Mouse (Mus musculus): ENCODE data around the gene Ppm1b. TPM values are rescaled to one million over a fixed set of nuclear protein-coding genes. Genes with fewer than 3 reads are reported as not detected.

The Ppm1b gene
- polyA plus RNA-seq, 1 experiment, result 28.5 TPM

DNA sequence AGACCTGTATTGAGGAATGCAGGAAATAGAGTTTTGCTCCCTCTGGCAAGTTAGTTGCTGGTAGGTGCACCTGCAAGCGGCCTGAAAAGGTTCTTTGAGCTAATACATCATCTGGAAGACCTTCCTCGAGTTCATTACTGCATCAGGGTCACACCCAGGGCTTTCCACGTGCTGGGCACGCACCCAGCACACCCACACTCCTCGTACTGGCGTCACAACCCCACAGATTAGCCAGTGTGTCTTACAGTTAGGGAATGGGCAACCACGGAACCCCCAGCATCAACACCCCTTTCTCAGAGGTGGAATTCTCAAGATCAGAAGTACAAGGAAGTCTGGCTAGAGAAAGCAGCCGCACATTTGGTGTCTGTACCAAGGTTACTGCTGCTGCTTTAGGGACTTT, 67.7 kb downstream of the Ppm1b start:
- no peak for DNase-seq (ENCODE audit: low read depth)

DNA sequence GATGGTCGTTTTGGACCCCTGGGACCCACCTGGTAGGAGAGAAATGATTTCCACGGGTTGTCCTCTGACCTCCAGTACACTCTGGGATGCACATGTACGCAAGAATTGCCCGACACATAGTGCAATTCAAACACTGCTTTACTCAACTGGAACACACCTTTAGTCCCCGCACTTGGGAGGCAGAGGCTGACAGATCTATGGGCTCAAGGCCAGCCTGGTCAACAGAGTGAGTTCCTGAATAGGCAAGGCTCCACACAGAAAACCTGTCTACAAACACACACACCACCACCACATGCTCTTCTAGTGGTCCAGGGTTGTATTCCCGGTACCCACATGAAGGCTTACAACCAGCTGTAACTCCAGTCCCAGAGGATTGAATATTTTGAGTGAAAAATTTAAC, 68.6 kb downstream of the Ppm1b start:
- no peak for DNase-seq (ENCODE audit: low read depth)

DNA sequence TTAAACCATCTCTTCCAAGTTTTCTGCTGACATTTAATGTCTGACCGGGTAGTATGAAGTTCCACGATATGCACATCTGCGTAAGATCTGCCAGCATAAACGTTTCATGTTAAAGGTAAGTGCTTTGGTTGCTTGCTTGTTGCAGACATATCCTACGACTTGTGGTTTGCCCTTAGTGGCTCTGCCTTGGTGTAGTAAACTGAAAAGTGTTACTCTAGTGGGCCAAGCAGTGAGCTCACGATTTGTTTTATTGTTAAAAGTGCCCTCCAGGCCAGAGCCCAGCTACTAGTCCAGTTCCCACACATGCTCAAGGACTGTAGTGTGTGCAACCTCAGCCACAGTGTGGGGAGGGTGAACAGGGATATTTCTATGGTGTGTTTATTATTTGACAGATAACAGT, 69.9 kb downstream of the Ppm1b start:
- DNase-seq (ENCODE audit: low read depth), result no peak

DNA sequence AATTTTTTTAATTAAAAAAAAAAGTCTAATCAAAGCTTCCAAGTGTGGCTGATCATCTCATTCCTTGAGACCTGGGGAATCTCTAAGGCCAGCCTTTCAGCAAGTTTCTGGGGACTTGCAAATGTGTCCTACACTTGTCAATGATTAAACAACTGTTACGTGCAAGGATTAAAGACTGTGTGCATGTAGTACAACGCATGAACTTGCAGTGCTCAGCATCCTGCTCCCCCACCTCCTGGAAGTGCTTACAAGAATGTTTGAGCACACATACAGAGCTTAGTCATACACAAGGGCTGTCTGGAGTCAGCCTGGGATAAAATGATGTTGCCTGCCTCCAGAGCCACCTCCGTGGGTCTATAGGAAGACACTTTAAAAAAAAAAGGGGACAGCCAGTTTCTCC, 70.7 kb downstream of the Ppm1b start:
- DNase-seq (ENCODE audit: low read depth), result no peak

DNA sequence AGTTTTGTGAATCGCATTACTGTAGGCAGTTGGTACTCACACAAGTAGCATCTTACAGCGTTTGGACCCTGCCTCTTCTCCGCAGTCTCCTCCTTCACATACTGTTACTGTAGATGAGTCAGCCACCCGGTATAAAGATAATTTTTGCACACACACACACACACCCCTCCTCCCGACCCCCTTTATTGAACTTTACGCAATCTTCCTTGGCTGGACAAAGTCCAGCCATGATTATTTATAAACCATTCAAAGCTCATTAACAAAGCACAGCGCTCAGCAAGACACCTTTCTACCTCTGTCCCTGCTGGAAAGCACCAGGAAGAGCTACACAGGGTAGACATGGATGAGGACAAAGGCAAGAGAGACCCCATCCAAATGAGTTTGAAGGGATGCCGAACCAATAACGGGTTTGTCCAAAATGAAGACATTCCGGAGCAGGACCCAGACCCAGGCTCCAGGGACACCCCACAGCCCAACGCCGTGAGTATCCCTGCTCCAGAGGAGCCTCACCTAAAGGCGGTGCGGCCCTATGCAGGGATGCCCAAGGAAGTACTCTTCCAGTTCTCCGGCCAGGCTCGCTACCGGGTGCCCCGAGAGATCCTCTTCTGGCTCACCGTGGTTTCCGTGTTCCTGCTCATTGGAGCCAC, 71.7 kb downstream of the Ppm1b start, which contains the start of gene Slc3a1:
Gene Slc3a1 (plus strand): TSS at position 284 of the 647 bp plus-strand sequence.
- no peak for DNase-seq (ENCODE audit: low read depth)

DNA sequence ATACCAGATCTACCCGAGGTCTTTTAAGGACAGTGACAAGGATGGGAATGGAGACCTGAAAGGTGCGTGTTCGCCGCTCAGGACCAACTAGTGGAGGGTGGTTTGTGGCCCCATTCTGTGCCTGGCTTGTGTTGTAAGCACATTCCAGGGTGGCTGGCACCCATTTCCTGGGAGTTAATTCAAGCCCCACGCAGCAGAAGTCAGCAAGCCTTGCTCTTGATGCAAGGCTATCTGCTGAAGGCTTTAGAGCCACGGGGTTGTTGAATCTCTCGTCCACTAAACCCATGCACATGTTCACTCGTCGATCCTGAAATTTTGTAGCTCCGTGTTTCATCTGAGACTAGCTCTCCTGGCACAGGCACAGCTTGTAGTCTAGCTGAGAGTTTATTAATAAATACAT, 72.3 kb downstream of the Ppm1b start:
- DNase-seq (ENCODE audit: low read depth), result no peak

DNA sequence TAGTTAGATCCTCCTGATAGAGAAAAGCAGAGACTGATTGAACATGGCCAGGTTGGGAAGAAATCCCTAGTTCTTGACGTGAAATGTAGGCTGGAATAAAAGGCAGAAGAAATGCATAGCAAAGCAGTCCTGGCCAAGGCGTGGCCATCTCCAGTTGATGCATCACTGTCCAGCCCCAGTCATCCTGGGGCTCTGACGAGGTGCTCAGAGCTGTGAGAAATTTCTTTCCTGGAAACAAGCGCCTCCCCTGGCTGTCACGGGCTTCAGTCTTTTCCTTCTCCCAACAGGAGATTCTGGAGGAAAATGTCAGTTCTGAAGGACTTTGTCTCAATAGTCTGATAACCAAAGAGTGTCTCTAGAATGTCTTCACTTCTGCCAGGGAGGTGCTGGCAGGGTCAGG, 74.1 kb downstream of the Ppm1b start:
- no peak for DNase-seq (ENCODE audit: low read depth)

DNA sequence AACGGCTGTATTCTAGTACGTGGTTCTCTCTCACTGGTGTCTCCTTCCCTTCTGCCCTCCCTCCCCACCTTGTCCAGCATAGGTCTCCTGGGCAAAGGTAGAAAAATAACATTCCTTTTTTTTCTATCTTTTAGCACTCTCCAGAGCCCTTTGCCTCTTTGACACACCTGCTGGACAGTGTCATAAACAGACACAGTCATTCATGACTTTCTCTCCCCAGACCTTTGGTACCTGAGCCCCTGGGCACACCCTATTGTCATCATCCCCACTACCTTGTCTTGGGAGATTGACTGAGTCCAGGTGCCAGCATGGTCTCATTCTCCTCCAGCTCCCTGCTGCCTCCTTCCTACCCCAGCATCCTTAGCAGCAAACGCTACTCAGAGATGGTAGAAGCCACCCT, 76.5 kb downstream of the Ppm1b start:
- DNase-seq (ENCODE audit: low read depth), result no peak

DNA sequence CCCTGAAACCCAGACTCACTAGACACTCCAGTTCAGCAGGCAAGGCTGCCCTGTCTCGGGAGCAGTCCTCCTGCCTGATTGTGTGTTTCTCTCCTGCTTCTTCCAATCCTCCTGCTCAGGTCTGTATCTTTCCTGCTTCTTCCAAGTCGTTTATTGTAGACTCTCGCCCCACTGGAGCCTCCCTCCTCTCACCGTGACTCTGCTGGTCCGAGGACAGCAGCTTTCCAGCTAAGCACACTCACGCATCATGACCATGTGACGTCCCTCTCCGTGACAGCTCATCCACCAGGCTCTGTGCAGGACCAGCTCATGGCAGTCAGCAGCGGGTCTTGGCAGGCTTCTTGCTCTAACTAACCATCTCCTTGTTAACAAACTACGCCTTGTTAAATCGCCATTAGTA, 77.5 kb downstream of the Ppm1b start:
- no peak for DNase-seq (ENCODE audit: low read depth)

DNA sequence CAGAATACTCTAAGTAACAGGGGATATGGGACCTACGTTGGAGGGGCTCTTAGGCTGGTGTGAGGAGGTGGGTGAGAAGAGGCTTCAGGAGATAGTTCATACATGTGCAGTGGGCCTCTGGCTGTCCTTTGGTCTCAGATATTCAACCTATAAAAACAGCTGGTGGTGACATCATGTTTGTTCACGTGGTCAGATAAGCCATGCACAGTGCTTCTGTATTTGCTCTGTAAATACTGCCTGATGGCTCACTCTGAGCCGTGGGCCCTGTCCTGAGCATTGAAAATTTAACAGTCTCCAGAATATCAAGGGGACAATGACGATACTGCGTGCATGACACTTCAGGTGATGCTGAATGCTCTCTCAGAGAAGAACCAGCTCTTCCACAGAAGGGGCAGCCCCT, 81.3 kb downstream of the Ppm1b start:
- no peak for DNase-seq (ENCODE audit: low read depth)

DNA sequence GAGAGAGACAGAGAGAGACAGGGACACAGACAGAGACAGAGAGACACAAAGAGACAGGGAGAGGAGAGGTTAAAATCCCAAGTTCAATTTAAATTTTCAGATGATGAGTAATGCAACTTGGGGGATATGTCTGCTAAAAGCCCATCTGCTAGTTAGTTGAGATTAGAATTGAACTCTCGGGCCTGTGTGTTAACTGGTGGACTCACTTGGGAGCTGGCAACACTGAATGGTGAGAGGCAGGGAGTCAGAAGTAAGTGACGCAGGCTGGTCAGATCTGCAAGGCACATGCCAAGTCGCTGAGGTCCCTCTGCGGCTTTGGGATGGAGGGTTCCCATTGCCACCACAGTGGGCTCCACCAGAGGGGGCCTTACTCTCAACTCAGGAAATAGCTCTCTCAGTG, 81.8 kb downstream of the Ppm1b start:
- no peak for DNase-seq (ENCODE audit: low read depth)

DNA sequence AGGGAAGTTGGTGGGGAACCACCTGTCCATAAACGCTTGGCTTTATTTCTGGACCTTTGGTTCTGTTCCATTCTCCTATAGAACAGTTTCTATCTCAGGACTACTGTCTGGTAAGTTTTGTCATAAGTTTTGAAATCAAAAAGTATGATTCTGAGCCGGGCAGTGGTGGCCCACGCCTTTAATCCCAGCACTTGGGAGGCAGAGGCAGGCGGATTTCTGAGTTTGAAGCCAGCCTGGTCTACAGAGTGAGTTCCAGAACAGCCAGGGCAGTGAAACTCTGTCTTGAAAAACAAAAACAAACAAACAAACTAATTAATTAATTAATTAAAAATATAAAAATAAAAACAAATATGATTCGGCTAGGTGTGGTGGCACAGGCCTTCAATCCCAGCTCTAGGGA, 82.2 kb downstream of the Ppm1b start:
- no peak for DNase-seq (ENCODE audit: low read depth)

DNA sequence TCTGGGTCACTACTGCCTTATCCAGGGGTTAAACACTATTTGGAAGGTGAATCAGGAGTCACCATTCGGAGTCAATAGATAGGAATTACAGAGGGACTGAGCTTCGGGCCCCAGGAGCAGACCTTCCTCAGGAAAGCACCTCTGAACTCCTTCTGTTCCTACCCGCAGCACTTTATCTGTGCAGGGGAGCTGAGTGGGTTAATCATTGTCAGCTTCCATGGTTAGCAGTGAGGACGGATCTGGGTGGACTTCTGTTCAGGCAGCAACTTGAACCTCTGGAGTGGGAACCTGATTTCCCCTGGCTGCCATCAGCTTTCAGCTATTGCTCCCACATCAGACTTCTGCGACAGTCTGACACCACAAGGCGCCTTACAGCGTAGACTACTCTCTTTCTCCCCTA, 84.4 kb downstream of the Ppm1b start:
- DNase-seq (ENCODE audit: low read depth), result no peak

DNA sequence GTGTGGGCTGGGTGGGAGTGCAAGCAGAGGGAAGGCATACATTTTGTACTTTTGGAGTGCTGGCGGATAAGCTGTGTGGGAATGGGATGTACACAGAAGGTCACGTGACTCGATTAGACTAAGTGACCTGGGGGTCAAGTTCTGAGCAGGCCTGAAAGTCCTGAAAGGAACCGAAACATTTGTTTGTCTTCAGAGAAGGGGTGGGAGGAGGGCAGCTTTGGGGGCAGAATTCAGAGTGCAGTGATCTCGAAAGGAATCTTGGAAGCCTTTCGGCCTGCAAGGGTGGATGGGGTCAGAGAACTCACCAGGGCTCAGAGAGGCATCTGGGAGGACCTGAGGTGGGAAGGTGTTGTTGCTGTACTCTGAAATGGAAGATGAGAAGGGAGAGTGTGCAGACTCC, 85.9 kb downstream of the Ppm1b start:
- DNase-seq (ENCODE audit: low read depth), result no peak

DNA sequence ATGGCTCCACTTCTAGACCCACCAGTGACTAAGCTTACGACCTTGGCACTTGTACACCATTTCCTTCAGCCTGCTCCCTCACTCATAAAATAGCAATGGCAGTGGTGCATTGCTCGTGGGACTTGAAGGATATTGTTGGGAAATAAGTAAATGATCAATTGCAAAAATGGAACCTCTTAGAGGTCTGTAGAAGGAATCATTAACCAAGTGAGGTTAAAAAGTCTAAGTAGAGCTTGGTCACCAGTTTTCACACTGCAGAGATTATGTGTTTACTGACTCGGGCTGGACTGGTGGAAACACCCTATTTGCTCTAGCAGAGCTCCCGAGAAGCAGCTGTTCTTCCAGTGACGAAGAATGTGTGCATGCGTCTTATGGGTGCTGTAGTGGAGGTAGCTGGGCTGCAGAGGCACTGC, 86.9 kb downstream of the Ppm1b start:
- DNase-seq (ENCODE audit: low read depth), result no peak

DNA sequence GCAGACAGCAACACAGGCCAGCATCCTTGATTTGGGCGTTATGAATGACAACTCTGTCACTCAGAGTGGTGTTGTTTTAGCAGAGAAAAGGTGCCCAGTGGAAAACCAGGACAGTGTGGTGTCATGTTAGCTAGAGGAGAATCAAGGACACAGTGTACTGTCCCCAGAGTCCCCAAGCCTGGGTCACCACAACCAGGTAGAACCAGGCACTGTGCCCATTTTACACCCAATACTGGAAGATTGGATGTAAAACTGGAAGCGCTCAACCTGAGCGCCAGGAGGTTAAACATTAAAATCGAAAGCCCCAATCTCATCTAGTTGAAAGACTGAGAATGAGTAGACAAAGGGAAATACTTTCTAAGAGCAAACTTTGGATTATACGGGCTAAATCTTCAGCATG, 87.9 kb downstream of the Ppm1b start:
- no peak for DNase-seq (ENCODE audit: low read depth)

DNA sequence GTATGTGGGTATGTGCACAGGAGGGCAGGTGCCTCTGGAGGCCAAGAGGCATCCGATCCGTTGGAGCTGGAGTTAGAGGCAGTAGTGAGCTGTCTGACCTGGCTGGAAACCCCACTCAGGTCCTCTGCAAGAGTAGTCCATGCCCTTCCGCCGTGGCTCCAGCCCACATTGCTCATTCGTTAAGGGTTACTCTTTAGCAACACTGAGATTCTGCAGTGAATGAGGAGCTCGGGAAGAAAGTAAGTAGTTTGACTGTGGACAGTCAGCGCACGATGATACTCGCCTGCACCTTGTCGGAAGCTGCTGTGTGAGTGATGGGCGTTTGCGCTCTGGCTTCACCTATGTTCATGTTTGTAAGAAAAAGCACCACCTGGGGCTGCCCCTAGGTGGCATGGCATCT, 88.6 kb downstream of the Ppm1b start:
- DNase-seq (ENCODE audit: low read depth), result no peak

DNA sequence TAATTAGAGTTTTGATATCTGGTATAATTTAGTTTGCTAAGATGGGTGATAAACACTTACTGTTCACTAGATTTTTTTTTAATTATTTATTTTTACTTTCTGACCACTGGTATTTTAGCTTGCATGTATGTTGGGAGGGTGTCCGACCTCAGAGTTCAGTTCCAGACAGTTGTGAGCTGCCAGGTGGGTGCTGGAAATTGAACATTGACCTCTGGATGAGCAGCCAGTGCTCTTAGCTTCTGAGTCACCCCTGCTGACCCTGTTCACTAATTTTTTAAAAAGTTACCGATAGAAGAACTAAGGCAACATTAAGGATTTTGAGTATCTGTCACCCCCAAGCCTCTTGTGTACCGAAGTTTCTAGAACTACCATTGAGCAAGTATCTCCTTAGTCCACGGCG, 91.8 kb downstream of the Ppm1b start:
- no peak for DNase-seq (ENCODE audit: low read depth)

DNA sequence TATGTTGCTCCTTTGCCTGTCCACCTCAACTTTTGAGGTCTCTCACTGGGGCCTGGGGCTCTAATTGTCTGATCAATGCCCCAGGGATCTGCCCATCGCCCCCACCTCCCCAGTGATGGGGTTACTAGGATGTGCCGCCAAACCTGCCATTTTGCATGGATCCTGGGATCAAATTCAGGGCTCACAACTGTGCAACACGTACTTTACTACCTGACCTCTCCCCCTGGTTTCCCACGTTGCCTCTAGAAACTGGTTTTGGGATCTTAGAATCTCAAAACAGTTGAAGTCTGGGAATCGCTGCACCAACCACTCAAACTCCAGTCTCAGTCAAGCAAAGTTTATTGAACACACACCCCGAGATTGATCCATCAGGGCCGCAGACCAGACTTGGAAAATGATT, 101.7 kb downstream of the Ppm1b start:
- DNase-seq (ENCODE audit: low read depth), result no peak

DNA sequence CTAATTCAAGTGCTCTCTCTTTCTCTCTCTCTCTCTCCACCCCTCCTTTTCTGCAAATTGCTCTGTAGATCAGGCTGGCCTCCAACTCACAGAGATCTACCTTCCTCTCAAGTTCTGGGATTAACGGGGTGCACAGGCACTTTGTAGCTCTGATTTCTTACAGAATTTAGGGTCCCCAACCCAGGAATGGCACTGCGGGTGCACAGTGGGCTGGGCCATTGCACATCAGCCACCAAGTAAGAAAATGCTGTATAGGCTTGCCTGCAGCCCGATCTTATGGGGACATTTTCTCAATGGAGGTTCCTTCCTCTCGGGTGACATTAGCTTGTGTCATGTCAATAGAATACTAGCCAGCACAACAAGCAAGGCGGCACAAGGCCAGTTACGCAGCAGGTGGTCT, 102.6 kb downstream of the Ppm1b start:
- no peak for DNase-seq (ENCODE audit: low read depth)

DNA sequence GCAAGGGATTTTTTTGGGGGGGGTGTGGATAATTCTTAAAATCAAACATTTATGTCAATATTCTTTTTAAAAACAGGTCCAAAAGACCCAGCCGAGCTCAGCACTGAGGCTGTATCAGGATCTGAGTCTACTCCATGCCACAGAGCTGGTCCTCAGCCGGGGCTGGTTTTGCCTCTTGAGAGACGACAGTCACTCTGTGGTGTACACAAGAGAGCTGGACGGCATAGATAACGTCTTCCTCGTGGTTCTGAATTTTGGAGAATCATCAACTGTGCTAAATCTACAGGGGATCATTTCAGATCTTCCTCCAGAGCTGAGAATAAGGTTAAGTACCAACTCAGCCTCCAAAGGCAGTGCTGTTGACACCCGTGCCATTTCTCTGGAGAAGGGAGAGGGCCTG, 107.0 kb downstream of the Ppm1b start:
- no peak for DNase-seq (ENCODE audit: low read depth)

DNA sequence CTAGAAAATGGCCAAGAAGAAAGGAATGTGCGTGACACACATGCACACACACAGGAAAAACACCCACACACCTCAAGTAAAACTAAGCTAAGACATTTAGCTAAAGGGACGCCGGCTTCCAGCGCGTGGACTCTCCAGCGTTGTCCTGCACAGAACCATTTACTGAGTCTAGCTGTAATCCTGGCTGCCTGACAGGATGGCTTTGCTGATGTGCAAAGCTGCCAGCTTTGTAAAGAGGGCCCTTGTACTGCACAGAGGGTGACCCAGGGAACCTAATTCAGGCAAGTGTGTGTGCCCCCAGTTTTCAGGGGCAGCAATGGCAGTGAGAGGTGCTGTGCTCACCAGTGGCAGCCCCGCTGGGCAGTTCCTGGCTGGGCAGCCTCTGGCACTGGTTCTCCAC, 110.8 kb downstream of the Ppm1b start:
- no peak for DNase-seq (ENCODE audit: low read depth)

DNA sequence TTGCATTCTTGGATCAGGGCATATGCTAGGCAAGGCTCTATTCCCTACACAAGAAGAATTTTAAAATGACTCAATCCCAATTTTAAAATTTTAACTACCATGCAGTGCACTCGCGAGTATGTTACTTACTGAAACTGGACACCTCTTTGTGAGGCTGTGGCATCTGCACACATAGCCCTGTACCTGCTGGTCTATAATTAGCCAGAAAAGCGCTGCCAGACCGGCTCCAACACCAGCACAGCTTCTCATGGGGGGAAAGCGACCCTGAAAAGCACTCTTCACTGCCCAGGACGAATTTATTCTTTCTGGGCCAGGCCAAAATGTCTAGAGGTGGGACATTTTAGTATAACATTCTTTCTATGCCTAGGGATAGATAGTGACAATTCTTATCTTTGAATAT, 114.1 kb downstream of the Ppm1b start:
- DNase-seq (ENCODE audit: low read depth), result no peak

DNA sequence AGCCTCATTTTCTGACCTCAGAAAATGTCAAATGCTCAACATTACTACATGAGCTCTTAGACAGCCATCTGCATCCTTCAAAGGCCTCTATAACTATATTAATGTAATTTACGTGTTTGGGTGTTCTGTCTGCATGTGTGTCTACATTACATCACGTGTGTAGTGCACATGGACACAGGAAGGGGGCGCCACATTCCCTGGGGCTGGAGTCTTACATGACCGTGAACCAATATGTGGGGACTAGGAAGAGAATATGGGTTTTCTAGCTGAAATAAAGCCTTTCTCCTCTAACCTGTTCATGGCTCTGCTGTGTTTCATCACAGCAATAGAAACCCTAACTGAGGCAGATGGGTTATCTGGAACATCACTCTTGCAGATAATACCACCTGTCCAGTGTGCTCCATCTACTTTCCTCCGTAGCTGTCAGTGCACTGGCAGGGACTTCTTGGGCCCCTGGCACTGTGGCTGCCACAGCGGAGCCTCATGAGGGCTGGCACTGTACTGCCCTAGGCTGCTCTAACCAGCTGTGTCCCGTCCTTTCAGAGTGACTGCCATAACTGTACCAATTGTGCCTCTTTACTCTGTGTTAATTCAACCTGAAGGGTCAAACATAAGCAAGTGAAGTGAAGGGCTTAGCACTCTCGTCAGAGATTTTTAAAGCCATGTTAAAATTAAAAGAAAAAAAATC, 114.7 kb downstream of the Ppm1b start:
- DNase-seq (ENCODE audit: low read depth), result no peak
